Mouse (Mus musculus) lung, embryonic 14.5 days (tissue): Measurements from ENCODE around the gene Gm36245. TPM values are rescaled to one million over a fixed set of nuclear protein-coding genes. Genes with fewer than 3 reads are reported as not detected.
A peak's percentile ranks its signal among the peaks of the same experiment; 100 is the strongest.

Source experiments
- ATAC-seq: fragments of 200-750 bp; cut with Nextera tagmentation; 2 replicates; pipeline ENCODE4 v1.8.0; 2017; ENCODE audit warnings: mild to moderate bottlenecking, moderate TSS enrichment, moderate library complexity; ENCODE audit not compliant: insufficient read depth
- DNase-seq: peaks from one replicate; pipeline ENCODE4 v3.0.0-alpha.2; 2015
- H3K27ac ChIP-seq: fragments of 300-500 bp; sonication (generic); 2 replicates; pipeline ENCODE4 v1.5.1; 2014; ENCODE audit warnings: low read depth, mild to moderate bottlenecking, moderate library complexity
- H3K27me3 ChIP-seq: fragments of 300-500 bp; sonication (generic); 2 replicates; pipeline ENCODE4 v1.6.1; 2014; ENCODE audit warnings: low read length, control low read depth; ENCODE audit not compliant: insufficient read depth
- H3K36me3 ChIP-seq: fragments of 300-500 bp; sonication (generic); 2 replicates; pipeline ENCODE4 v1.6.1; 2014; ENCODE audit warnings: control low read depth; ENCODE audit not compliant: insufficient read depth
- H3K4me1 ChIP-seq: fragments of 300-500 bp; sonication (generic); 2 replicates; pipeline ENCODE4 v1.6.1; 2014; ENCODE audit warnings: antibody characterized with exemption, control low read depth; ENCODE audit not compliant: insufficient read depth
- H3K4me2 ChIP-seq: fragments of 300-500 bp; sonication (generic); 2 replicates; pipeline ENCODE4 v1.6.1; 2014; ENCODE audit warnings: mild to moderate bottlenecking
- H3K4me3 ChIP-seq: fragments of 300-500 bp; sonication (generic); 2 replicates; pipeline ENCODE4 v1.5.1; 2014; ENCODE audit warnings: low read depth, low read length
- H3K9ac ChIP-seq: fragments of 300-500 bp; sonication (generic); 2 replicates; pipeline ENCODE4 v1.6.1; 2014
- H3K9me3 ChIP-seq: fragments of 300-500 bp; sonication (generic); 2 replicates; pipeline ENCODE4 v1.6.1; 2016; ENCODE audit warnings: low read depth, low read length, control low read depth
- CTCF ChIP-seq: IDR thresholded peaks from 2 replicates; pipeline ENCODE4 v1.5.1; 2016; ENCODE audit warnings: antibody characterized with exemption, low read depth
- WGBS: fragments of 180-500 bp; shearing (Covaris S2); extraction: QIAGEN DNeasy Blood & Tissue Kit; methylation state at CpG from one replicate; pipeline ENCODE4 v1.1.7; 2014; 5-methylcytosine and 5-hydroxymethylcytosine counted together
- polyA plus RNA-seq: library from polyadenylated mRNA; unstranded; fragments of >200 nt; fragmentation: Nextera tagmentation; extraction: Ambion mirVana; gene quantifications from 2 replicates; pipeline ENCODE4 v1.2.1, GENCODE M21; 2014

Gm36245 gene
- not detected in 2 replicates for polyA plus RNA-seq

DNA sequence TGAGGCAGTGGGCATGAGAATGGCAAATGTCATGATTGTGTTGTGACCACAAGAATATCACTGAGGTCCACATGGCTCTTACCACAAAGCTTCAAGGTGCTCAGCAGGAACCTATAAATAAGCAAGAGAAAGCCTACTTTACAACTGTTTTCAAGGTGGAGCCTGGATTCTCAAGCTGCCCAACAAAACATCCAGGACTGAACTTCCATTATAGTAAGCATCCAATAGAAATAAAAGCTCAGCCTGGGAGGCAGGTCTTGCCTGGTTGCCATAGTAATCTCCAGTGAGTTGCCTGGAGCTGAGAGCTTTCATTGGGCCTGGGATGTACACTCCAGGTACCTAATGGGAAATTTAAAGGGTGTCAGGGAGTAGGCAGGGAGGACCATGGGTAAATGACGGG is at the start of gene Gm36245:
Gene Gm36245, plus strand, starts transcription at position 301 of the 400 bp plus-strand sequence.
- ATAC-seq (no peak), DNase-seq (no peak)
- H3K4me2 ChIP-seq = no peak within 1 kb of the TSS
- H3K27ac ChIP-seq = no peak within 1 kb of the TSS
- no peak for TF ChIP-seq CTCF
- no peaks in the 10 kb centered on the region for H3K4me1 ChIP-seq
- H3K9me3 ChIP-seq = no peaks in the 10 kb centered on the region
- H3K4me3 ChIP-seq = no peak within 1 kb of the TSS
- no peaks in the 10 kb centered on the region for H3K36me3 ChIP-seq
- H3K9ac ChIP-seq = no peak within 1 kb of the TSS
- no peaks in the 10 kb centered on the region for H3K27me3 ChIP-seq
- WGBS = 67% methylated on average over 1 of the region's 1 CpGs

DNA sequence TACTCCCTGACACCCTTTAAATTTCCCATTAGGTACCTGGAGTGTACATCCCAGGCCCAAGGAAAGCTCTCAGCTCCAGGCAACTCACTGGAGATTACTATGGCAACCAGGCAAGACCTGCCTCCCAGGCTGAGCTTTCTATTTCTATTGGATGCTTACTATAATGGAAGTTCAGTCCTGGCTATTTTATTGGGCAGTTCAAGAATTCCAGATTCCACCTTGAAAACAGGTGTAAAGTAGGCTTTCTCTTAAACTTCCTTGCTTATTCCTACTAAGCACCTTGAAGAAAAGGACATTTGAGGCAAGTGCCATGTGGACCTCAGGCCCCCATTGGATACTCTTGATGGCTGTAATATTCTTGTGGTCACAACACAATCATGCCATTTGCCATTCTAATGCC is 37.3 kb upstream of the Gm36245 start, which contains the start of gene 1700025B11Rik:
Gene 1700025B11Rik, minus strand, starts transcription at position 101 of the 400 bp plus-strand sequence.
- H3K4me1 ChIP-seq = no peaks in the 10 kb centered on the region
- H3K9ac ChIP-seq = no peak within 1 kb of the TSS
- H3K9me3 ChIP-seq = no peaks in the 10 kb centered on the region
- no peak within 1 kb of the TSS for H3K4me3 ChIP-seq
- no peak within 1 kb of the TSS for H3K4me2 ChIP-seq
- DNase-seq (no peak), ATAC-seq (no peak)
- no peak within 1 kb of the TSS for H3K27ac ChIP-seq
- no peak for TF ChIP-seq CTCF
- H3K27me3 ChIP-seq = no peaks in the 10 kb centered on the region
- H3K36me3 ChIP-seq = no peaks in the 10 kb centered on the region

DNA sequence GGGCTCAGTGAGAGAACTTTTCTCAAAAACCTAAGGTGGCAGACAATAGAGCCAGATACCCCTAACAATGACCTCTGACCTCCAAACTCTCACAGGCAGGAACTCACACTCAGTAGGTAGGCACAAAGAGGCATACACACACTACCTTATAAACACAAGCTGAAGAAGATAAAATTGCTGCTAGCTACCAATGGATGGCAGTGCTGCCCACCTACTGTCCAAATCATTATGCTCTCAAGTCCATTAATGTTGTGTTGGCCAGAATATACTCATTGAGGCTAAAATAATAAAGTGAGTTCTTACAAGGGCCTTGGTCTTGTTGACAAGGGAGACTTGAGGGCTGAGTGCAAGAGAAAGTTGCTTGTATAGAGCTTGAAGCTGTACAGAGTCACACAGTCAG is 35.8 kb upstream of the Gm36245 start:
- H3K36me3 ChIP-seq = no peaks in the 10 kb centered on the region
- no peaks in the 10 kb centered on the region for H3K4me1 ChIP-seq
- H3K9me3 ChIP-seq = no peaks in the 10 kb centered on the region
- no peak for ATAC-seq
- no peak overlapping the region for H3K4me3 ChIP-seq
- DNase-seq = no peak
- H3K27me3 ChIP-seq = no peaks in the 10 kb centered on the region
- no peak overlapping the region for H3K4me2 ChIP-seq
- no peak overlapping the region for H3K27ac ChIP-seq
- no peak overlapping the region for H3K9ac ChIP-seq
- TF ChIP-seq CTCF = no peak

DNA sequence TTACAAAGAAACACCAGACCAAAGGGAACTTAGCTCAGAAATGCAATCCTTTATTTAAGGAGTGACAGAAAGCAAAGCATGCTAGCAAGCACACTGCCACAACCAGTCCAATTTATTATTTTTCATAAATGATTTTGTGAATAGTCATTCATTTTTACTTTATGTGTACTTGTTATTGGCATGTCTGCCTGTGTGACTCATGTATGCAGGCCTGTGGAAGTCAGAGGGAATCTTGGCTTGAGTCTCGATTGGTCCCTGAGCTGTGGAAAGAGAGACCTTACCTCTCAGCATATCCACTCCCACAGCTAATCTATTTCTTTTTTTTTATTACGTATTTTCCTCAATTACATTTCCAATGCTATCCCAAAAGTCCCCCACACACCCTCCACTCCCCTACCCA is 20.3 kb upstream of the Gm36245 start:
- Histone ChIP-seq H3K4me1 (no peaks in the 10 kb centered on the region), H3K27ac (no peak overlapping the region), H3K4me2 (no peak overlapping the region), H3K27me3 (no peaks in the 10 kb centered on the region), H3K9me3 (no peaks in the 10 kb centered on the region; the same call in 1 of the 2 replicates), H3K4me3 (no peak overlapping the region), H3K36me3 (no peaks in the 10 kb centered on the region), H3K9ac (no peak overlapping the region)
- no peak for TF ChIP-seq CTCF
- 80% methylated on average over 2 of the region's 2 CpGs for WGBS
- ATAC-seq (no peak), DNase-seq (no peak)

DNA sequence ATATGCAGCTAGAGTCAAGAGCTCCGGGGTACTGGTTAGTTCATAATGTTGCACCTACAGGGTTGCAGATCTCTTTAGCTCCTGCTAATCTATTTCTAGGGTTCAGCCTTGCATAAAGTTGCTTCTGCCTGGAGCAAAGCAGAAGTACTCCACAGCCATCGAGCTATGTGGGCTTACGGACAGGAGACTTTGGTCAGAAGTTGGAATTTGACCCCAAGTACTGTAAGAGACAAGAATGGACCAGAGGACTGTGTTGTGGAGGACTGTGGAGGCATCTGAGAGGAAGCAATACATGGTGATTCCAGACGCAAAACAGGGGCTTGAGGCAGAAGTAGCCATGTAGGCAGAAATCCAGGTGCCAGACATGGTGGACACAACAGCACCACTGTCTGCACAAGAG is 19.7 kb upstream of the Gm36245 start:
- no peak overlapping the region for H3K9ac ChIP-seq
- no peak overlapping the region for H3K4me3 ChIP-seq
- ATAC-seq (no peak), DNase-seq (no peak)
- H3K4me2 ChIP-seq = no peak overlapping the region
- H3K36me3 ChIP-seq = no peaks in the 10 kb centered on the region
- H3K27ac ChIP-seq = no peak overlapping the region
- no peaks in the 10 kb centered on the region; the same call in 1 of the 2 replicates for H3K9me3 ChIP-seq
- no peaks in the 10 kb centered on the region for H3K27me3 ChIP-seq
- 82% methylated on average over 4 of the region's 4 CpGs for WGBS
- TF ChIP-seq CTCF = no peak
- no peaks in the 10 kb centered on the region for H3K4me1 ChIP-seq

DNA sequence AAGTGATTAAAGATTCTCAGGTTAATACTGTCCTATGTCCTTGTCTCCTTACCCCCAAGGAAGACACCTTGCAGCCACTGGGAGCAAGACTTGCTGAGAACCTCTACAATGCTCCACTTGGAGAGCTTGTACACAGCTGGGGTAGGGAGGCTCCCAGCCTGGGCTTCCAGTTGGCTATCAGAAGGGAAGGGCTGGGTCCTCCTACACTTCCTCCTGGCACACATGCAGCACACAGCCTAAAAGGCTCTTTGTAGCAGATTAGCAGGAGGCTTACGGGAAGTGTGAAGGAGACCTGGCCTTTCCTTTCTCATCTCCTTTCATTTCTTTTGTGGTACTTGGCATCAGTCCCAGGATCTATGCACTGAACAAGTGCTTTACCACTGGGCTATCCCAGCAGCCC is 17.4 kb upstream of the Gm36245 start:
- H3K4me3 ChIP-seq = no peak overlapping the region
- H3K9me3 ChIP-seq = no peaks in the 10 kb centered on the region; the same call in 1 of the 2 replicates
- H3K36me3 ChIP-seq = no peaks in the 10 kb centered on the region
- peak; percentile 66; the same call in 1 of the 2 replicates for ATAC-seq
- 18% methylated on average over 1 of the region's 1 CpGs for WGBS
- H3K4me1 ChIP-seq = no peaks in the 10 kb centered on the region
- no peak overlapping the region for H3K9ac ChIP-seq
- H3K27ac ChIP-seq = no peak overlapping the region
- no peak overlapping the region for H3K4me2 ChIP-seq
- no peak for TF ChIP-seq CTCF
- DNase-seq = peak; percentile 15
- no peaks in the 10 kb centered on the region for H3K27me3 ChIP-seq

DNA sequence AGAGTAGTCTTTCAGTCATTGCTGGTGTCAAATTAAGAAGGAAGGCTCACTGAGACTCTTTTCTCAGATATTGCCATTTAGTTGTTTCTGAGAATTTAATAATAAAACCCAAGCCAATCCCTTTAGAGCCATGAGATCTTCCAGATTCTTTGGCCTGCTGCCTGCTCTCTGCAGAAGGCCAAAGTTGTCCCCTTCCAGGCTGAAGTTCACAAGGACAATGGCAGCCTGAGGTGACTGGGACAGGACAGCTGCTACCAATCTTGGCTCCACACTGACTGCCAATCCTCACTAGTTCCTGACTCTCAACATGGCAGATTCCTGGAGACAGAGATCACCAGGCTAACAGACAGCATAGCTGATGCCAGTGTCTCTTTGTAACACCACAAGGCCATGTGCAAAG is 12.0 kb upstream of the Gm36245 start:
- Histone ChIP-seq H3K9ac (no peak overlapping the region), H3K4me2 (no peak overlapping the region), H3K4me1 (no peaks in the 10 kb centered on the region), H3K4me3 (no peak overlapping the region), H3K9me3 (no peaks in the 10 kb centered on the region; the same call in 1 of the 2 replicates), H3K36me3 (no peaks in the 10 kb centered on the region), H3K27me3 (no peaks in the 10 kb centered on the region), H3K27ac (no peak overlapping the region)
- TF ChIP-seq CTCF = no peak
- ATAC-seq (no peak), DNase-seq (no peak)

DNA sequence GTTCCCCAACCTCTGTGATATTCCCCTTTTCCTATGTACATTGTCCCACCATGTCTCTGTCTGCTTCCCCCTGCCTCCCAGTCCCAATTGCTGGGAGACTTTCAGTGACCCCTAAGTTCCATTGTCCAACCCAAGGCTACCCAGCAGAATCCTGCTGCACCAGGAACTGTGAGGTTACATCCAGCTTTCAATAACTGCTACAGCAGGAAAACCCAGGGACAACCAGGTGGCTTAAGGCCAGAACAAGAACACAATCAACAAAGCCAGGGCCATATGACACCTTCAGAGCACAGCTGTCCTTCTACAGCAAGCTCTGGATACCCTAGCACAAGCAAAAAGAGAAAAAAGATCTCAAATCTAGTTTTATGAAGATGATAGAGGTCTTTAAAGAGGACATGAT is 10.1 kb upstream of the Gm36245 start:
- no peak for DNase-seq
- no peaks in the 10 kb centered on the region for H3K27me3 ChIP-seq
- no peaks in the 10 kb centered on the region for H3K4me1 ChIP-seq
- no peak overlapping the region for H3K4me3 ChIP-seq
- no peak overlapping the region for H3K4me2 ChIP-seq
- no peaks in the 10 kb centered on the region; the same call in 1 of the 2 replicates for H3K9me3 ChIP-seq
- no peaks in the 10 kb centered on the region for H3K36me3 ChIP-seq
- ATAC-seq = no peak
- H3K9ac ChIP-seq = no peak overlapping the region
- TF ChIP-seq CTCF = no peak
- no peak overlapping the region for H3K27ac ChIP-seq
